Mouse (Mus musculus): ENCODE measurements around the gene Syngap1.
A peak's percentile ranks its signal among the peaks of the same experiment; 100 is the strongest.
"Not testable (repeated sequence)": the region's sequence is repeated elsewhere in the genome, so short reads cannot be mapped to it uniquely, and the experiment has no call there.

The Syngap1 gene

GRCm38 (mm10) chr17:26941031-26941789, at the start of gene Syngap1:
Gene Syngap1 (plus strand): TSS chr17:26941253.
- DNase-seq (ENCODE audit: low spot score): no peak

- DNase-seq (ENCODE audit: low spot score): no peak
Measured at GRCm38 (mm10) chr17:26892635-26893375, 48.2 kb upstream of the Syngap1 start.

GRCm38 (mm10) chr17:26893492-26893891, 47.6 kb upstream of the Syngap1 start:
- DNase-seq (ENCODE audit: low spot score): no peak

GRCm38 (mm10) chr17:26894342-26894741, 46.7 kb upstream of the Syngap1 start:
- no peak for DNase-seq (ENCODE audit: low spot score)

GRCm38 (mm10) chr17:26895578-26895977, 45.5 kb upstream of the Syngap1 start:
- DNase-seq (ENCODE audit: low spot score): peak; percentile 56

GRCm38 (mm10) chr17:26900916-26901315, 40.1 kb upstream of the Syngap1 start:
- no peak for DNase-seq (ENCODE audit: low spot score)

- DNase-seq (ENCODE audit: low spot score): no peak
Measured at GRCm38 (mm10) chr17:26904320-26904719, 36.7 kb upstream of the Syngap1 start.

- not testable (repeated sequence) for DNase-seq (ENCODE audit: low spot score)
Measured at GRCm38 (mm10) chr17:26907506-26907905, 33.5 kb upstream of the Syngap1 start.

GRCm38 (mm10) chr17:26915248-26915647, 25.8 kb upstream of the Syngap1 start:
- DNase-seq (ENCODE audit: low spot score): no peak

GRCm38 (mm10) chr17:26916711-26917482, 24.2 kb upstream of the Syngap1 start, which contains the start of gene Kifc5b:
Gene Kifc5b (plus strand): TSS chr17:26917091.
- DNase-seq (ENCODE audit: low spot score): peak; percentile 98

- DNase-seq (ENCODE audit: low spot score): not testable (repeated sequence)
Measured at GRCm38 (mm10) chr17:26917560-26917959, 23.5 kb upstream of the Syngap1 start.

- no peak for DNase-seq (ENCODE audit: low spot score)
Measured at GRCm38 (mm10) chr17:26918343-26918742, 22.7 kb upstream of the Syngap1 start.

- not testable (repeated sequence) for DNase-seq (ENCODE audit: low spot score)
Measured at GRCm38 (mm10) chr17:26919516-26919915, 21.5 kb upstream of the Syngap1 start.

- DNase-seq (ENCODE audit: low spot score): not testable (repeated sequence)
Measured at GRCm38 (mm10) chr17:26922368-26922767, 18.7 kb upstream of the Syngap1 start.

- not testable (repeated sequence) for DNase-seq (ENCODE audit: low spot score)
Measured at GRCm38 (mm10) chr17:26925414-26925813, 15.6 kb upstream of the Syngap1 start.

- DNase-seq (ENCODE audit: low spot score): not testable (repeated sequence)
Measured at GRCm38 (mm10) chr17:26931795-26932194, 9.3 kb upstream of the Syngap1 start.

GRCm38 (mm10) chr17:26932839-26933398, 8.1 kb upstream of the Syngap1 start, which contains the start of gene Phf1:
Gene Phf1 (plus strand): TSS chr17:26933052.
- peak; percentile 98 for DNase-seq (ENCODE audit: low spot score)

- no peak for DNase-seq (ENCODE audit: low spot score)
Measured at GRCm38 (mm10) chr17:26933419-26933818, 7.6 kb upstream of the Syngap1 start.

- no peak for DNase-seq (ENCODE audit: low spot score)
Measured at GRCm38 (mm10) chr17:26933885-26934827, 6.9 kb upstream of the Syngap1 start.

- DNase-seq (ENCODE audit: low spot score): no peak
Measured at GRCm38 (mm10) chr17:26935027-26935426, 6.0 kb upstream of the Syngap1 start.

GRCm38 (mm10) chr17:26936453-26936852, 4.6 kb upstream of the Syngap1 start:
- DNase-seq (ENCODE audit: low spot score): no peak
